Mouse (Mus musculus): ENCODE measurements at regions not wholly inside any gene's neighbourhood (a gene's known extent, or its start where the extent isn't known, plus 50 kb on each side); places are given as distances from the start of the nearest gene placed in this dataset.

GRCm38 (mm10) chr7:128860141-128860540, 115.4 kb downstream of the Sec23ip start:
- no peak for ATAC-seq
- H3K27ac ChIP-seq (ENCODE audit: low read length), result no peak overlapping the region
- 4% methylated on average over 3 of the region's 3 CpGs for WGBS
- DNase-seq (ENCODE audit: low spot score), result peak; percentile 71
- no peak overlapping the region for H3K4me2 ChIP-seq (replicated peaks; ENCODE audit: low read depth, low read length)
- no peak overlapping the region for H3K9ac ChIP-seq (replicated peaks; ENCODE audit: low read depth)
- TF ChIP-seq EP300 (IDR thresholded peaks at IDR 0.05), result no peak
- TF ChIP-seq CTCF (IDR thresholded peaks at IDR 0.05), result peak; percentile 90
- H3K4me1 ChIP-seq (ENCODE audit: insufficient read depth, low read depth, low read length), result no peaks in the 10 kb centered on the region
- H3K27me3 ChIP-seq (replicated peaks; ENCODE audit: insufficient read depth, low read length), result no peaks in the 10 kb centered on the region
- no peaks in the 10 kb centered on the region for H3K36me3 ChIP-seq (ENCODE audit: insufficient read depth, low read length)
- no peaks in the 10 kb centered on the region for H3K9me3 ChIP-seq (ENCODE audit: low read length)
- H3K4me3 ChIP-seq (ENCODE audit: low read depth, low read length), result no peak overlapping the region

- no peak for DNase-seq (ENCODE audit: low spot score)
- WGBS, result 65% methylated on average over 4 of the region's 4 CpGs
- H3K27ac ChIP-seq (ENCODE audit: low read length), result no peak overlapping the region
Measured at GRCm38 (mm10) chr7:128860709-128861108, 116.0 kb downstream of the Sec23ip start.

GRCm38 (mm10) chr7:128861376-128861775, 116.6 kb downstream of the Sec23ip start:
- TF ChIP-seq EP300 (IDR thresholded peaks at IDR 0.05) (no peak), CTCF (IDR thresholded peaks at IDR 0.05) (no peak)
- Histone ChIP-seq H3K9me3 (ENCODE audit: low read length) (no peaks in the 10 kb centered on the region), H3K27ac (ENCODE audit: low read length) (no peak overlapping the region), H3K4me2 (replicated peaks; ENCODE audit: low read depth, low read length) (no peak overlapping the region), H3K4me3 (ENCODE audit: low read depth, low read length) (no peak overlapping the region), H3K9ac (replicated peaks; ENCODE audit: low read depth) (no peak overlapping the region), H3K36me3 (ENCODE audit: insufficient read depth, low read length) (no peaks in the 10 kb centered on the region), H3K27me3 (replicated peaks; ENCODE audit: insufficient read depth, low read length) (no peaks in the 10 kb centered on the region), H3K4me1 (ENCODE audit: insufficient read depth, low read depth, low read length) (no peaks in the 10 kb centered on the region)
- WGBS, result 80% methylated on average over 8 of the region's 8 CpGs
- DNase-seq (ENCODE audit: low spot score) (no peak), ATAC-seq (no peak)

More at GRCm38 (mm10) chr7:128860709-128861108, 116.0 kb downstream of the Sec23ip start:
- no peak overlapping the region for H3K4me2 ChIP-seq (replicated peaks; ENCODE audit: low read depth, low read length)
- no peaks in the 10 kb centered on the region for H3K36me3 ChIP-seq (ENCODE audit: insufficient read depth, low read length)
- no peak for ATAC-seq
- no peak overlapping the region for H3K9ac ChIP-seq (replicated peaks; ENCODE audit: low read depth)
- TF ChIP-seq EP300 (IDR thresholded peaks at IDR 0.05) (no peak), CTCF (IDR thresholded peaks at IDR 0.05) (no peak)
- H3K27me3 ChIP-seq (replicated peaks; ENCODE audit: insufficient read depth, low read length), result no peaks in the 10 kb centered on the region
- H3K4me1 ChIP-seq (ENCODE audit: insufficient read depth, low read depth, low read length), result no peaks in the 10 kb centered on the region
- H3K4me3 ChIP-seq (ENCODE audit: low read depth, low read length), result no peak overlapping the region
- no peaks in the 10 kb centered on the region for H3K9me3 ChIP-seq (ENCODE audit: low read length)

GRCm38 (mm10) chr7:128868799-128869198, 124.1 kb downstream of the Sec23ip start:
- DNase-seq (ENCODE audit: low spot score) (no peak), ATAC-seq (no peak)
- H3K27me3 ChIP-seq (replicated peaks; ENCODE audit: insufficient read depth, low read length), result no peaks in the 10 kb centered on the region
- H3K4me1 ChIP-seq (ENCODE audit: insufficient read depth, low read depth, low read length), result no peaks in the 10 kb centered on the region
- no peak overlapping the region for H3K27ac ChIP-seq (ENCODE audit: low read length)
- no peaks in the 10 kb centered on the region for H3K36me3 ChIP-seq (ENCODE audit: insufficient read depth, low read length)
- TF ChIP-seq EP300 (IDR thresholded peaks at IDR 0.05), result no peak
- TF ChIP-seq CTCF (IDR thresholded peaks at IDR 0.05), result no peak
- no peak overlapping the region for H3K4me3 ChIP-seq (ENCODE audit: low read depth, low read length)
- H3K9ac ChIP-seq (replicated peaks; ENCODE audit: low read depth), result no peak overlapping the region
- no peak overlapping the region for H3K4me2 ChIP-seq (replicated peaks; ENCODE audit: low read depth, low read length)
- WGBS, result 74% methylated on average over 2 of the region's 2 CpGs
- no peaks in the 10 kb centered on the region for H3K9me3 ChIP-seq (ENCODE audit: low read length)

- DNase-seq (ENCODE audit: low spot score), result no peak
- Histone ChIP-seq H3K27me3 (replicated peaks; ENCODE audit: insufficient read depth, low read length) (no peaks in the 10 kb centered on the region), H3K4me1 (ENCODE audit: insufficient read depth, low read depth, low read length) (no peaks in the 10 kb centered on the region), H3K9me3 (ENCODE audit: low read length) (no peaks in the 10 kb centered on the region), H3K27ac (ENCODE audit: low read length) (no peak overlapping the region), H3K36me3 (ENCODE audit: insufficient read depth, low read length) (no peaks in the 10 kb centered on the region), H3K4me3 (ENCODE audit: low read depth, low read length) (no peak overlapping the region), H3K9ac (replicated peaks; ENCODE audit: low read depth) (no peak overlapping the region), H3K4me2 (replicated peaks; ENCODE audit: low read depth, low read length) (no peak overlapping the region)
- 62% methylated on average over 3 of the region's 3 CpGs for WGBS
- ATAC-seq, result no peak
- TF ChIP-seq CTCF (IDR thresholded peaks at IDR 0.05) (peak; percentile 21; the same call in 1 of the 2 replicates), EP300 (IDR thresholded peaks at IDR 0.05) (no peak)
Measured at GRCm38 (mm10) chr7:128884015-128884414, 139.3 kb downstream of the Sec23ip start.

DNA sequence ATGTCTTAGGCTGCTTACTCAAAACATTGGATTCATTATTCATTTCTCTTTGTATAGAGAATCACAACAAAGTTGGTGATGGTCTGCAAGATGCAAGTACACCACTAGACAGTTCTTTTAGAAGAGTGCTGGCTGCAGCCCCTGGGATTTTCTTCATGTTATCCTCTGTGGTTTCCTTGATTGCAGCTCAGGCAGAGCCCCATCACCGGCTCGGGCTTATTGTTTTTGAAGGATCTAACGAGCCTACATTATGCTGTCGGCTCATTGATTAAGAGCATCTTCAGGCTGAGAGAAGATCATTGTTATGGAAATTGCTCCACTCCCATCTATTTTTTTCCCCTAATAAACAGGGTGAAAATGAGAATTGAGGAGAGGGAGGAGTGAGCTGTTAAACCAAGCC, 140.8 kb downstream of the Sec23ip start:
- Histone ChIP-seq H3K9me3 (ENCODE audit: low read length) (no peaks in the 10 kb centered on the region), H3K9ac (replicated peaks; ENCODE audit: low read depth) (no peak overlapping the region), H3K27ac (ENCODE audit: low read length) (no peak overlapping the region), H3K36me3 (ENCODE audit: insufficient read depth, low read length) (no peaks in the 10 kb centered on the region), H3K4me2 (replicated peaks; ENCODE audit: low read depth, low read length) (no peak overlapping the region), H3K27me3 (replicated peaks; ENCODE audit: insufficient read depth, low read length) (no peaks in the 10 kb centered on the region), H3K4me3 (ENCODE audit: low read depth, low read length) (no peak overlapping the region), H3K4me1 (ENCODE audit: insufficient read depth, low read depth, low read length) (no peaks in the 10 kb centered on the region)
- WGBS, result 94% methylated on average over 4 of the region's 4 CpGs
- DNase-seq (ENCODE audit: low spot score), result no peak
- TF ChIP-seq CTCF (IDR thresholded peaks at IDR 0.05) (no peak), EP300 (IDR thresholded peaks at IDR 0.05) (no peak)
- no peak for ATAC-seq

DNA sequence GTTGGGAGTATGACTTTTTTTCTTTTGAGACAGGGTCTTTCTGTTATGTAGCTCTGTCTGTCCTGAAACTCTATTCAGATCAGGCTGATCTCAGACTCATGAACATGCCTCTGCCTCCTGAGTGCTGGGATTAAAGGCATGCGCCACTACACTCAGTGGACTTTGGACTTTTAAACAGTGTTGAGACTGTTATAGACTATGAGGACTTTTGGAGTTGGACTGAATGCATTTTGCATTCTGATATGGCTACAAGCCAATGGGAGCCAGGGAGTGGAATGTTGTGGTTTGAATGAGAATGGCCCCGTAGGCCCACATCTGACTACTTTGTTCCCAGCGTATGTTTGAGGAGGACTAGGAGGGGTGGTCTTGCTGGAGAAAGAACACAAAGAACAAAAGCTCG, 165.4 kb downstream of the Sec23ip start:
- no peak for DNase-seq (ENCODE audit: low spot score)
- no peaks in the 10 kb centered on the region for H3K4me1 ChIP-seq (ENCODE audit: insufficient read depth, low read depth, low read length)
- no peak for ATAC-seq
- H3K27me3 ChIP-seq (replicated peaks; ENCODE audit: insufficient read depth, low read length), result no peaks in the 10 kb centered on the region
- no peak overlapping the region for H3K4me3 ChIP-seq (ENCODE audit: low read depth, low read length)
- H3K9ac ChIP-seq (replicated peaks; ENCODE audit: low read depth), result no peak overlapping the region
- WGBS, result 77% methylated on average over 4 of the region's 4 CpGs
- TF ChIP-seq EP300 (IDR thresholded peaks at IDR 0.05), result no peak
- TF ChIP-seq CTCF (IDR thresholded peaks at IDR 0.05), result no peak
- H3K27ac ChIP-seq (ENCODE audit: low read length), result no peak overlapping the region
- no peak overlapping the region for H3K4me2 ChIP-seq (replicated peaks; ENCODE audit: low read depth, low read length)
- no peaks in the 10 kb centered on the region for H3K36me3 ChIP-seq (ENCODE audit: insufficient read depth, low read length)
- H3K9me3 ChIP-seq (ENCODE audit: low read length), result no peaks in the 10 kb centered on the region

Measured in lung, postnatal 0 days (tissue).